Mouse (Mus musculus) adipocyte (in vitro differentiated cells): ENCODE data around the gene Hbb-y.
A peak's percentile ranks its signal among the peaks of the same experiment; 100 is the strongest.
"Not testable (repeated sequence)": the region's sequence is repeated elsewhere in the genome, so short reads cannot be mapped to it uniquely, and the experiment has no call there.

Source experiments
- DNase-seq: peaks from one replicate; pipeline ENCODE4 v3.0.0-alpha.2; 2016; ENCODE audit warnings: low spot score

The Hbb-y gene

DNA sequence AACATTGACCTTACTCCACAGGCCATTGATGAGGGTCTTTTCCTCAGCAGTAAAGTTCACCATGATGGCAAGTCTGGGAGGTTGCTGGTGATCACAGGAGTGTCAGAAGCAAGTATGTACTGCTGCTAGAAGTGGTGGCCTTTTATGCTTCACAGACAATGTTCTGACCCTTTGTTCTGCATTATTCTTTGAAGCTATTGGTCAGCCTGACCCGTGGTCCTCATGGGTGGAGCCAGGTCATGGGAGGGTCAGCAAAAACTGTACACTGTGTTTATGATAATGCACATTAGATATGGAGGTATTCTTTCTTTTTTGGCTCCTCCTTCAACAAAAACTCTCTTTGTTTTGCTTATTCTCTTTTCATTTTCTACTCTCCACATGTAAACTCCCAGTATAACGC is at the start of gene Hbb-y:
Gene Hbb-y (minus strand): TSS at position 127 of the 400 bp plus-strand sequence.
- DNase-seq = no peak

DNA sequence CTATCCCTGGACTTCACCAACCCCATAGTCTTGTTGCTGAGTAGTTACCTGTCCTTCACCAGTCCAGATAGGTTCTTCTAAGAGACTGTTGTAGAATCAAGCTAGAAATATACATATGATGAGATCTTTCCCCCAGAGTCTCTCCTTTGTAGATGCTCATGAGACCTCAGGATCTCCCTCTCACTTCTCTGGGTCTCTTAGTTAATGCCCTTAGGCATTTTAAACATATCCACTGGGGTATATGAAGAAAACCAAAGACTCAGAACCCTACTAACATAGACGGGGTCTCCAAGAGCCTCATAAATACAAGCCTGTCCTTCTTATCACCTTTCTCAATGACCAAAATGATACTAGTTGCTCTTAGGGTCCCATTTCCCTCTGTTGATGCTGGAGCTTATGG is 41.4 kb upstream of the Hbb-y start, which contains the start of gene Olfr64:
Gene Olfr64 (minus strand): TSS at position 101 of the 400 bp plus-strand sequence.
- DNase-seq = no peak

DNA sequence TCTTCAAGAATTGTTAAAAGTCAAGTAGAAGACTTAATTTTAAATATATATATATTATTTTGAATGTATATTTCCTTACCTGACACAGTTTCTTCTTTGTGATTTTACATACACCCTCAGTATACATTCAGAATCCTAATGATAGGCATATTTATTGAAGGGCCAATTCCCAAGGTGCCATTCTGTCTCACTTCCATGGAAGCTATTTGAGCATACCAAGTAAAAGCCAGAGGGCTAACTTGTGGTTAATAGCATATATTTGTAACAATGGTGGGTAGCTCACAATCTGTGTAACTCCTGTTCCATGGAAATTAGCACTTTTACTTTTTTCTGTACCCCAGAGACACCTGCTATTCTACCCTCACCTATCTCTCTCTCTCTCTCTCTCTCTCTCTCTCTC is 33.1 kb upstream of the Hbb-y start, which contains the start of gene Olfr66:
Gene Olfr66 (minus strand): TSS at position 101 of the 400 bp plus-strand sequence.
- DNase-seq = no peak

DNA sequence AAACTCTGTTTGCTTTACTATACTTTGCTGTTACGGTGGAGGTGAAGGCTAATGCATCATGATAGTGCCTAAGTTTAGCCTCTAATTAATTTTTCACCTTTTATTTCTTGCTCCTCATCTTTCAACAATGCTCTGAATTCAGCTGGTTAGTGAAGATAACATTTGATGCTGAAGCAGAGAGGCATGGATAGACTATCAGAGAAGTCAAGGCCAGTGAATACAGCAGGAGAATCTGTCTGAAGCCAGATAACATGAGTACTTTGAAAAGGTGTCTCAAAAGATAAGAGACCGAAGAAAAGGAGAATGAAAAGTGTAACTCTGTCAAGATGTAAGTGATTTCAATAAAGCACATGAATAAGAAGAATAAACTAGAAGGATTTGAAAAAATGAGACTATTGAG is 24.1 kb upstream of the Hbb-y start:
- no peak for DNase-seq

DNA sequence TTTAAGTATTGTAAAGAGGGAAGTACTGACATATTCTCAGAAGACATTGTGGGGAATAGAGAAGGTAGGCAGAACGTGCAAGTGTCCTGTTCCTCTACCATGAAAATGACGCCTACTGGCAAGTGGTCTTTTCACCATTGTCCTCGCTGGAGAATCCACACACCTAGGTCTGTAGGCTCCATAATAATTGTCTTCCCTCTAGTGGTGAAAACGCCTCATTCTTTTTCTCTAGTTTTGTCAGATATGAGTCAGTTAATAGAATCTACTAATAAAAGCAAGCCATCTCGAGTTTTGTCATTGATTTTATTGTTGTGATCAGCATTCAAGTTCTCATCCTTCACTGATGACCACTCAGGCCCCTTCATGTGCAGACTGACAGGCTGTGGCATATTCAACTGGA is 21.4 kb upstream of the Hbb-y start:
- no peak for DNase-seq

DNA sequence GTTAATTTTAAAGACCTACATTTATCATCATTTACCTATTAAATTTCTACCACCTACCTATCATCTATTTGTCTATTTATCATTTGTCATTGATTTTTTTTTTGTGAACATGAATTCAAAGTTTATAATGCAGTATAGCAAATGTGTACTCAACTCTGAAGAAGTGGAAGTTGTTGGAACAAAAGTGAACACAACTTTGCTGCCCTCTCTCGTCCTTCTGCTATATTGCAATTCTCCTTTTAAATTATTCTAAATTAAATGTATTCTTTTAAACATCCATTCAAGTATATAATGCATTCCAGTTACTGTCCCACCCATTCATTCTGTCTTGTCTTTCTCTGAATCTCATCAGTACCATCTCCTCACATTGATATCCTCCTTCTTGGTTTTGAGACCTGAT is 20.0 kb upstream of the Hbb-y start:
- DNase-seq = peak; percentile 3

DNA sequence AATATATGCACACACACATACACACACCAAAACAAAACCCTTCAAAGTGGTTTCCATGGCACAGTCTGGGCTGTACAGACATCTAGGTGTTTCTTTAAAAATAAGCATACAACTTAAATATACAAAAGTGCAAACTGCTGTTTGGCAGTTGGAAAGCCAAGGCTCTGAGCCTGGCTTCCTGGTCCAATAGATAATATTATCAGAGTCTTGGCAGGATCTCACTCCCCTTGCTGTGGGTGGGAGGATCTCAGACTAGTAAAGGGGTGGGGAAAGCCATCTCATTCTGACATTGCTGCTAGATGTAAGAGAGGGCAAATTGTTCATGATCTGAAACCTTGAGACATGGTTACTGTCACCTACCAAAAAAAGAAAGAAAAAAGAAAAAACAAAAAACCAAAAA is 17.7 kb upstream of the Hbb-y start:
- DNase-seq = no peak

DNA sequence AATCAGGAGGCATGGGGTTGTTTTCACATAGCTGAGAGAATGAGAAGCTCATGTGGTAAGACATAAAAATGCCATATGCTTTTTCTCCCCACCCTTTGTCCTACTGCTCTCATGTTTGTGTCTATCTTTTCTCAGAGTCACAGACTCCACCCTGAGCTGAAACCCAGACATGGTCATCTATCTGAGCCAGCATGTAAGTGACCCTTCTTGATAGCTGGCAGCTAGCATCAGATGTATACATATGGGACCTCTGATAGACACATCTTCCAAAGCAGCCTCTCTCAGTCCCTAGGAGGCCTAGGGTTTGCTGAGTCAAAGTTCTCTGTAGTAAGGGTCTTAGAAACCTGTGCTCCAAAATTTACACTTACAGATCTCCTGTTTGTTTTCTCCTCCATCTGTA is 12.7 kb upstream of the Hbb-y start:
- DNase-seq = no peak

DNA sequence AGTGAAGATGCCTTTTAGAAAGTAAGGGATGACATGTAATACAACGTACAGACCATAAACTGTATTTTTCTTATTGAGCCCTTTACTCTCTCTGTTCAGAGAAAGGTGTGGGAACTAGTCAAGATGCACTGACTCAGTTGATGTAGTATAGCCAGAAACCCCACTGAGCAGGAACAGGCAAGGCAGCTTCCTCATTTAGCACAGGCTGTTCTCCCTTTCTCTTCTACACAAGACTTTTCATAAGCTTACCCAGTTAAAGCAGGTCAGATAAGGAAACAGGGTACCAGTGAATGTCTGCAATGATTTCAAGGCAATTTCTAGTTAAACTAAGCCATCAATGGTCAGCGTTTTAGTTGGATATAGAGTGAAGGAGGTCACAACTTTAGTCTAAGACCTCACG is 8.5 kb upstream of the Hbb-y start:
- no peak for DNase-seq

DNA sequence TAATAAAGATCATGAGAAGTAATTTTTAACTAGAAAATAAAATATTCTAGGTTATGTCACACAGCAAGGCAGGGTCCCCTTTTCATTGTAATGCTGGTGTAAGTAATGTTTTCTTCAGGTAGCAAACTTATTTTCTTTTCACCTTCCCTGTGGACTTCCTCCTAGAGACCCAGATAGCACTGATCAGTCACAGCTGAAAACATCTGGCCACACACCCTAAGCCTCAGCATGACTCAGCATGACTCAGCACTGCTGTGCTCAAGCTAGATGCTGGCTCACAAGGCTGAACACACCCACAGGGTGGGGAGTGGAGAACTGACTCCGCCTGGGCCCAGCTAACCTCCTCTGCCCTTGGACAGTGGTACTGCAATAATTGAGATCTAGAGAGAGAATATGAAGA is 7.8 kb upstream of the Hbb-y start:
- DNase-seq = peak; percentile 24

DNA sequence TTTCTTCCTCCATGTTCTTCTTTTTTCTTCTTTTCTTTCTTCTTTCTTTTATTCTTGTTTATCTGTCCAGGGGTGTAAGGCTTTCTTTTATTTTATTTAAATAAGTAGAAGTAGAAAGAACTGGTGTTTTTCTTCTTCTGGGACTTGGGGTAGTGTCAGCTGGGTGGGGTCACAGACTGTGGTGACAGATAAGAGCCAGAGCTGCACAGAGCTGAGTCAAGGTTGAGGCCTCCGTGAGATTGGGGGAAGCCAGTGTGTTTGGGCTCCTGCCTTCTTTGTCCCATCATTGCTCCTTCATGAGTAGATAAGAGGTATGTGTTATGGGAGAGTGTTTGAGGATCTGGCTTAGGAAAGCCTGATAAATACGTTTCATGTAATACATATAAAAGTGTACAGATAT is 6.1 kb upstream of the Hbb-y start:
- no peak for DNase-seq

DNA sequence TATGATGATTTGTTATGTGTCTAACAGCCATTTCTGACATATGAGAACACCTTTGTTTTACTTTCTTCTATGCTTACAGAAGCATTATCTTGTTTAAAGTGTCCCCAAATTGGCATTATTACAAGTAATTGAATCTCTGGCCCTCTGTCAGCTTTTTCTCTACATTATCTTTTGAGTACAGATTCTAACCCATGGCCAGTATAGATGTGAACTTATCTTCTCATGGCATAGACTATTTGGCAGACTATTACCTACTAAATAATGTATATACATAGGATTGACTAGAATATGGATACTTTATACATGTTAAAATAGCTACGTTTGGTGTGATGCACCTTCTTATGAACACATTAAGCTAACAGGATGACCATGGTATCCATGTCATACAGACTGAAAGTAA is 1.7 kb upstream of the Hbb-y start:
- no peak for DNase-seq

DNA sequence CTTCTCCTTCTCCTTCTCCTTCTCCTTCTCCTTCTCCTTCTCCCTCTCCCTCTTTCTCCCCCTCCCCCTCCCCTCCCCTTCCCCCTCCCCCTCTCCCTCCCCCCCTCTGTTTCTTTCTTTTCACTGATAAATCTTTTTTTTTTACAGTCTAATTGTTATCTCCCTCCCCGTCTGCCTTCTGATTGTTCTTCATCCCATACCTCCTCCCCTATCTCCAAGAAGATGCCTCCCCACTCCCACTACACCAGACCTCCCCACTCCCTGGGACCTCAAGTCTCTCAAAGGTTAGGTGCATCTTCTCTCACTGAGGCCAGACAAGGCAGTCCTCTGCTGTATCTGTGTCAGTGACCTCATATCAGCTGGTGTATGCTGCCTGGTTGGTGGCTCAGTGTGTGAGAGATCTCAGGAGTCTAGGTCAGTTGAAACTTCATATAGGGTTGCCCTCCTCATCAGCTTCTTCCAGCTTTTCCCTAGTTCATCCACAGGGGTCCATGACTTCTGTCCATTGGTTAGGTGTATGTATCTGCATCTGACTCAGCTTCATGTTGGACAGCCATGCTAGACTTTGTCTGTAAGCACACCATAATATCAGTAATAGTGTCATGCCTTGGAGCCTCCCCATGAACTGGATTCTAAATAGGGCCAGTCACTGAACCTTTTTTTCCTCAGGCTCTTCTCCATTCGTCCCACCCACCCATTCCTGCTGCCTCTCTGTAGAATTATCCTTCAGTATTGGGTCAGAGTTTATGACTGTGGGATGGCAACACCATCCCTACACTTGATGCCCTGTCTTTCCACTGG is 8.3 kb downstream of the Hbb-y start:
- DNase-seq = no peak

DNA sequence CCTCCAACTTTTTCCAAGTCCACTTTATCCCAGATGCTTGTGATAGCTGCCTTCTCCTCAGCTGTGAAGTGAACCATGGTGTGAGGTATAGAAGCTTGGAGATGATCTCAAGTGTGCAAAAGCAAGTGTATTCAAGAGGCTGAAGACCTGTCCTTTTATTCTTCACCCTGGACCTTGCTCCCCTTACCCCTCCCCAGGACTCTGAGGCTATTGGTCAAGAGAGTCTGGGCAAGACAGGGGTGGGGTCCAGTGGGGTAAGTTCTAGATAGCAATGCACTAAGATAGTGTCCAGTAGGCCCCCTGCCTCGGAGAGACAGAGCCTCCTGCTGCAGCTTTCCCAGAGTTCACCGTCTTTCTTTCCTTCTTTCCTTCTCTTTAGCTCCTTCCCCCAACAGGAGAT is 10.0 kb downstream of the Hbb-y start, which contains the start of gene Hbb-bh1:
Gene Hbb-bh1 (minus strand): TSS at position 131 of the 400 bp plus-strand sequence.
- DNase-seq = no peak

DNA sequence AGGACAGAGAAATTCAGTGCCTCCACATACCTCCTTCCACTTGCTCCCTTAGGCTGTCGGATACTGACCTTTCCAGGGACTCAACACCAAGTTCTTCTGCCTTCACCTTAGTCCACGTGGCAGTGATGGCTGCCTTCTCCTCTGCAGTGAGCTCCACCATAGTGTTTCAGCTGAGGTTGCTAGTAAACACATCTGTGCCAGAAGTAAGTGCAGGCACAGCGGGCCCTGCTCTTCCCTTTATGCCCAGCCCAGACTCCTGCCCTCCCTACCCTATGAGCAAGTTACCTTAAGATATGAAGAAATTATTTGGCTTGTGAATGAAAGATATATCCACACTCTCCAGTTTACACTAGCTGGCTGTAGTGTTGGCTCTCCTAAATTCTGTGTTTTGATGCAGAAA is 12.7 kb downstream of the Hbb-y start, which contains the start of gene Hbb-bh2:
Gene Hbb-bh2 (minus strand): TSS at position 253 of the 400 bp plus-strand sequence.
- DNase-seq = no peak

DNA sequence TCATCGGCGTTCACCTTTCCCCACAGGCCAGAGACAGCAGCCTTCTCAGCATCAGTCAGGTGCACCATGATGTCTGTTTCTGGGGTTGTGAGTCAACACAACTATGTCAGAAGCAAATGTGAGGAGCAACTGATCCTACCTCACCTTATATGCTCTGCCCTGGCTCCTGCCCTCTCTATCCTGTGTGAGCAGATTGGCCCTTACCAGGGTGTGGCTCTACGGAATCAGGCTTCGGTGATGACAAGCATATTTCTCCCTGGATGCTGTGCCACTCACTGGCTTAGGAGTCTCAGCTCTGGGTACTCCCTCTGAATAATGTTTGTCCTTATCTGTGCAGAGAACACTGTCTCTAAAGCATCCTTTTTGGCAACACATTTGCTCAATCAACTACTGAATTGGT is 25.2 kb downstream of the Hbb-y start, which contains the start of gene Hbb-bs:
Gene Hbb-bs (minus strand): TSS at position 289 of the 400 bp plus-strand sequence.
- DNase-seq = no peak

DNA sequence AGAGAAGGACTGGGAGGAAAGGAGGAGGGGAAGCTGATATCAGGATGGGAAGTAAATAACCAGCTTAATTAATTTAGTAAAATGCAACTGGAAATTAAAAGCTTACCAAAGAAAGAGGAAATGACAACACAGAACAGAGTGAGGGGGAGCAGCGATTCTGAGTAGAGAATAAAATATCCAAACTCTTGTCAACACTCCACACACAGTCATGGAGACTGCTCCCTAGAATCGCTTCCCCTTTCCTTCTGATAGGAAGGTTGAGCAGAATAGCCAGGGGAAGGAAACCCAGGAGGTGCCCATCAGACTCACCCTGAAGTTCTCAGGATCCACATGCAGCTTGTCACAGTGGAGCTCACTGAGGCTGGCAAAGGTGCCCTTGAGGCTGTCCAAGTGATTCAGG is 25.9 kb downstream of the Hbb-y start:
- not testable (repeated sequence) for DNase-seq

DNA sequence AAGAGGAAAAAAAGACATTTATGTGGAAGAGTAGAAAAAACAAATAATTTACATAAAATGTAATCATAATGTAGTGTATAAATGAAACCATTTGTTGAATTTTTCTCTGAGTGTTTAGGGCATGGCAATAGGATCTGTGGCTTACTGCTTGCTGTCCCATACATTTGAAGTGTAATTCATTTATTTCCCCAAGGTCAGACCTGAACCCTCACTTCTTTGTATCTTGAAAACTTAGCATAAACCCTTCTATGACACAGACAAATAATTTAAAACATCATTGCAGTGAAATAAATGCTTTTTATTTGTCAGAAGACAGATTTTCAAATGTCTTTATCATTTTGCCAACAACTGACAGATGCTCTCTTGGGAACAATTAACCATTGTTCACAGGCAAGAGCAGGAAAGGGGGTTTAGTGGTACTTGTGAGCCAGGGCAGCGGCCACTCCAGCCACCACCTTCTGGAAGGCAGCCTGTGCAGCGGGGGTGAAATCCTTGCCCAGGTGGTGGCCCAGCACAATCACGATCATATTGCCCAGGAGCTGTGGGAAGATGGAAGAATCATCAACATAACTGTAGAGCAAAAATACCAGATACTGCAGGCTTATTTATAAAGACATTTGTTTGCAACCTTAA is 26.6 kb downstream of the Hbb-y start:
- DNase-seq = no peak

DNA sequence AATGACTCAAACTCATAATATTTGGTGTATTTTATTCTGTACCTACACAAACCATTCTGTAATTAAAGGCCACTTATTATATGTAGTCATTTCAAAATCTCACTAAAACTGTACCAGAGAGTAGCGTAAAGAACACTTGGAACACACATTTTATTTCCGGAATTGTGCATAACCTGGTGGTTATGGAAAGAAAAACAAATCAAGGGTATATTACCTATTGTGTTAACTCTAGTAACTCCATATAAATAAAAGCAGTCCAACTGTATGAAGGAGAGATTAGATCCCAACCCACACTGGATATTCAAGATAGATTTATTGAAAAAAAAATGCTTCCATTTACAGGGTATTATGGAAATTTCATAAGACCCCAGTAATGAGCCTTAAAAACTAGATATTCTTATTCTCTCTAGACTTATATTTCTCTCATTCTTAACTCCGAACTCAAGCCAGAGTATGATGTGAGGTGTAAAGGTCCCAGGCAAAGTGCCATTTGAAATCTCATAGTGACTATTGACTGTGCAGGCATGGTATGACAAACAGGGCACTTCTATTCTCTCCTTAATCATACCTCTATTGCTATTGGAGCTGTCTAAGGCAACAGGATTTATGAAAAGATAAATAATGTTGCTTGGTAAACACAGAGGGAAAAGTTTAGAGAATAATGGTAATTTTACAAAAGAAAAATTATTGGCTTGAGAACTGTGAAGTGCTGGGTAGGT is 27.3 kb downstream of the Hbb-y start:
- DNase-seq = no peak

DNA sequence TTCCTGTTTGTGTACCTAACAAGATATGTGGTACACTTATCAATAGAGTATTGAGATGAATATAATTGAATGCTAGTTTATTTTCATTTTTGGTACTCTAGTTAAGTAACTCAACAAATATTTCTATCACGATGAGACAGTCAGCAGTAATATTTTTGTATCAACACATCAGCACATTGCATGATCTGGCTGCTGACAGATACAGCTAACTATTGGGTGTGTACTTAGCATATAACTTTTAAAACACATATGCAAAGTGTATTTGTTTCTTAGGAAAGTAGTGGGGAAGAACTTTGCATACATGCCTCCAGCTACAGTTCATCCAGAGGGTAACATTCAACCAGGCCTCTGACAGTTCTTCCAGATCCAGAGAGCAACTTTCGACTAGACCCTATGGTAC is 28.4 kb downstream of the Hbb-y start:
- DNase-seq = no peak

DNA sequence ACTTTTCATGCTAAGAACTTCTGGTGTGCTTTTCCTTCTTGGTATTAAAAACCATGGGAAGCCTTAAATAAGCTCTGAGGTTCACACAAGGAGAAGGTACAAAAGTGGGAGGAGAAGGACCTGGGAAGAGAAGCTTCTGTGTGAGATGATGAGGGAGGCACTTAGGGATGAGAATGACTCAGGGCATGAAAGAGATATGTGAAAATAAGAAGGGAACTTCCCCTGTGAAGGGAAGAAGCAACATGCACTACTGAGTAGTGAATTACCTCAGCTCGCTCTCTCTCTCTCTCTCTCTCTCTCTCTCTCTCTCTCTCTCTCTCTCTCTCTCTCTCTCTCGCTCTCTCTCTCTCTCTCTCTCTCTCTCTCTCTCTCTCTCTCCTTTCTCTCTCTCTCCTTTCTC is 37.9 kb downstream of the Hbb-y start:
- DNase-seq = not testable (repeated sequence)

DNA sequence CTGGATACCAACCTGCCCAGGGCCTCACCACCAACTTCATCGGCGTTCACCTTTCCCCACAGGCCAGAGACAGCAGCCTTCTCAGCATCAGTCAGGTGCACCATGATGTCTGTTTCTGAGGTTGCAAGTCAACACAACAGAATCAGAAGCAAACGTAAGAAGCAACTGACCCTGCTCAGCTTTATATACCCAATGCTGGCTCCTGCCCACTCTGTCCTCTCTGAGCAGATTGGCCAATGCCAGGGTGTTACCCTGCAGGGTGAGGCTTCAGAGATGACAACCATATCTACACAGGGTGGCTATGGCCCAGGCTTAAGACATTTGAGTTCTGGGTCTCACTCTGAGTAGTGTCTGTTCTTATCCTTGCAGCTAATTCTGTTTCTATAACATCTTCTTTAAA is 39.2 kb downstream of the Hbb-y start, which contains the start of gene Hbb-bt:
Gene Hbb-bt (minus strand): TSS at position 231 of the 400 bp plus-strand sequence.
- DNase-seq = no peak
